Comparison of ENCODE assay signal across 8 mouse cellular contexts in genomic region chr6:131353352-131353919, GRCm38 (mm10). TPM values are rescaled to one million over a fixed set of nuclear protein-coding genes. Genes with fewer than 3 reads are reported as not detected.
A peak's percentile ranks its signal among the peaks of the same experiment; 100 is the strongest.
DNase-seq lines count a peak whose midpoint lies in the region; ATAC-seq and TF ChIP-seq lines count a peak whose summit lies in the region.

Styk1 (minus strand) TSS chr6:131353597.

- no peak within 1 kb of the TSS for H3K27ac ChIP-seq in left cerebral cortex, adult 2 months

- TF ChIP-seq CTCF in left cerebral cortex, adult 2 months (IDR thresholded peaks at IDR 0.05): peak; percentile 88

- H3K4me3 ChIP-seq in left cerebral cortex, adult 2 months: peak within 1 kb of the TSS; percentile 37

- ATAC-seq in common myeloid progenitor, adult 5-6 weeks (replicated peaks; ENCODE audit: low read depth, poor library complexity, severe bottlenecking): peak; percentile 91
- ATAC-seq in megakaryocyte, adult 5-6 weeks (ENCODE audit: poor library complexity, severe bottlenecking): peak; percentile 88

- peak; percentile 93 for DNase-seq in WW6 (ENCODE audit: low read depth, low spot score)
- peak; percentile 60 for DNase-seq in gastrocnemius, postnatal 10 days
- peak; percentile 57 for DNase-seq in hindlimb bud, embryonic 11.5 days (ENCODE audit: extremely low spot score, low read depth, low spot score)
- DNase-seq in left cerebral cortex, adult 2 months (ENCODE audit: extremely low spot score in 1 of 2, low spot score in 2 of 2): peak; percentile 78 to 83
- peak; percentile 89 to 91 for DNase-seq in right cerebral cortex, adult 2 months (ENCODE audit: low spot score in 2 of 2)
- peak; percentile 65 for DNase-seq in urinary bladder, postnatal 25 days (ENCODE audit: low spot score)

- intact Hi-C loops in left cerebral cortex, adult 2 months (cut with DNase I): loop anchor here (2.0 to 5.0 kb wide), 2 partner anchors 61 to 1779 kb away; partner anchors contain the start of gene Magohb

RNA-seq across cellular contexts. Expression of gene Styk1, which starts in this region (rescaled TPM):
- 0.09 and 0.29 TPM in 2 replicates for total RNA-seq in common myeloid progenitor, adult 5-6 weeks (2017)
- under 1 TPM; 0.88 to 0.94 TPM for total RNA-seq in gastrocnemius, postnatal 10 days (2021)
- under 1 TPM; 0.65 to 0.81 TPM for total RNA-seq in left cerebral cortex, adult 2 months (2021)
- total RNA-seq in megakaryocyte, adult 5-6 weeks (2015): 0.59 and 1.7 TPM in 2 replicates
- total RNA-seq in megakaryocyte, adult 5-6 weeks (2017): 1.1 and 1.3 TPM in 2 replicates

Comparison
In these comparisons a context has a peak if more than half of its experiments do, and no peak if none do; other contexts are left out.
1. Peak in ATAC-seq in common myeloid progenitor, adult 5-6 weeks; RNA of the gene not detected or under 1 TPM.
2. Peak in DNase-seq in gastrocnemius, postnatal 10 days; RNA of the gene not detected or under 1 TPM.
3. Peak in DNase-seq and H3K4me3 ChIP-seq in left cerebral cortex, adult 2 months; RNA of the gene not detected or under 1 TPM.